Mouse (Mus musculus) naive thymus-derived CD4-positive, alpha-beta T cell, adult 2 months (primary cell): ENCODE data around the gene Srrm2.

Source experiments
- DNase-seq: peaks from one replicate; pipeline ENCODE4 v3.0.0-alpha.2; 2011; ENCODE audit warnings: low read depth

Srrm2 gene

DNA sequence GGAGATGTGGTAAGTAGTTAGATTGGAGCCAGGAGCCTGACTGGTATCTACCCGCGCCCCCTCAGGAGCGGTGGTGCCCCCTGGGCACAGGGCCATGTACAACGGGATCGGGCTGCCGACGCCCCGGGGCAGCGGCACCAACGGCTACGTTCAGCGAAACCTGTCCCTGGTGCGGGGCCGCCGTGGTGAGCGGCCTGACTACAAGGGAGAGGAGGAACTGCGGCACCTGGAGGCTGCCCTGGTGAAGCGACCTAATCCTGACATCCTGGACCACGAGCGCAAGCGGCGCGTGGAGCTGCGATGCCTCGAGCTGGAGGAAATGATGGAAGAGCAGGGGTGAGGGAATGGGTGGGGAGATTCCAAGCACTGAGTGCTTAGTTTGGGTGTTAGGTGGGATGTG lies 16.5 kb downstream of the Srrm2 start:
- DNase-seq, result peak; percentile 56

DNA sequence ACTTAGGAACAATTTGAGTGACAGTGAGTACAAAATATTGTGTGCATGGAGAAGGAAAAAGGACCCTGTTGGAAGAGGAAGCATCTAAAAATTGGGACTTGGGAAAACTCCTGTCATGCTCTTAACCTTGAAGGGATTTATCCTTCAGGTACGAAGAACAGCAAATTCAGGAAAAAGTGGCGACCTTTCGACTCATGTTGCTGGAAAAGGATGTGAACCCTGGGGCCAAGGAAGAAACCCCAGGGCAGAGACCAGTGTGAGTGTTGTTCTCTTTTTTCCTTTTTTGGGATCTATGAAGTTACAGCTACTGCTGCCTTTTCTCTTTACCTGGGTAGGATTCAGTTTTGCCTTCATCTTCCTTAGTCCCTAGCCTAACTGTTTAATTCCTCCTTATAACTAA lies 17.6 kb downstream of the Srrm2 start:
- DNase-seq, result no peak

DNA sequence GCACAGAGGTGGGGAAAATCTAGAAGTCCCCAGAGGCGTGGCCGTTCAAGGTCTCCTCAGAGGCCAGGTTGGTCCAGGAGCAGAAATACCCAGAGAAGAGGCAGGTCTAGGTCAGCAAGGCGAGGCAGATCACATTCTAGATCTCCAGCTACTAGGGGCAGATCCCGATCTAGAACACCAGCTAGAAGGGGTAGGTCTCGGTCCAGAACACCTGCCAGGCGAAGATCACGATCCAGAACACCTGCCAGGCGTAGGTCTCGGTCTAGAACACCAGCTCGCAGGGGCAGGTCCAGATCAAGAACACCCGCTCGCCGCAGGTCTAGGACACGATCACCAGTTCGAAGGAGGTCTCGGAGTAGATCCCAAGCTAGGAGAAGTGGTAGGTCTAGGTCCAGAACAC lies 25.3 kb downstream of the Srrm2 start:
- DNase-seq, result no peak

DNA sequence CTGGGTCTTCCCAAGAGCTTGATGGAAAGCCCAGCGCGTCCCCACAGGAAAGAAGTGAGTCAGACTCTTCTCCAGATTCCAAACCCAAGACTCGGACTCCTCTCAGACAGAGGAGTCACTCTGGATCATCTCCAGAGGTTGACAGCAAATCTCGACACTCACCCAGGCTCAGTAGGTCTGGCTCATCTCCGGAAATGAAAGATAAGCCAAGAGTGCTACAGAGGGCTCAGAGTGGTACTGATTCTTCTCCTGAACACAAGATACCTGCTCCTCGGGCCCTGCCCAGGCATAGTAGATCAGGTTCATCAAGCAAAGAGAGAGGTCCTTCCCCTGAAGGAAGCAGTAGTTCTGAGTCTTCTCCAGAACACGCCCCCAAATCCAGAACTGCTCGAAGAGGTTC lies 28.2 kb downstream of the Srrm2 start:
- no peak for DNase-seq

DNA sequence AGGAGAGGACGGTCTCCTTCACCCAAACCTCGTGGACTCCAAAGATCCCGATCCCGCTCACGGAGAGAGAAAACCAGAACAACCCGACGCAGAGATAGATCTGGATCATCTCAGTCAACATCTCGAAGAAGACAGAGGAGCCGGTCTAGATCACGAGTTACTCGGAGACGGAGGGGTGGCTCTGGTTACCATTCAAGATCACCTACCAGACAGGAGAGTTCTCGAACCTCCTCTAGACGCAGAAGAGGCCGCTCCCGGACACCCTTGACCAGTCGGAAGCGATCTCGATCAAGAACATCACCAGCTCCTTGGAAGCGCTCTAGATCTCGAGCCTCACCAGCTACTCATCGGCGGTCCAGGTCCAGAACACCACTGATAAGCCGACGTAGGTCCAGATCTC lies 28.9 kb downstream of the Srrm2 start:
- DNase-seq, result no peak

DNA sequence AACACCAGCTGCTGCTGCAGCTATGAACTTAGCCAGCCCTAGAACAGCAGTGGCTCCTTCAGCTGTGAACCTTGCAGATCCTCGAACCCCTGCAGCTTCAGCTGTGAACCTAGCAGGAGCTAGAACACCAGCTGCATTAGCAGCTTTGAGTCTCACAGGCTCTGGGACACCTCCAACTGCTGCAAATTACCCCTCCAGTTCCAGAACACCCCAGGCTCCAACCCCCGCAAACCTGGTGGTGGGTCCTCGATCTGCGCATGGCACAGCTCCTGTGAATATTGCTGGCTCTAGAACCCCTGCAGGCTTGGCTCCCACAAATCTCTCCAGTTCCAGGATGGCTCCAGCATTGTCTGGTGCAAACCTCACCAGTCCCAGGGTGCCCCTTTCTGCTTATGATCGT lies 30.4 kb downstream of the Srrm2 start:
- DNase-seq, result no peak

DNA sequence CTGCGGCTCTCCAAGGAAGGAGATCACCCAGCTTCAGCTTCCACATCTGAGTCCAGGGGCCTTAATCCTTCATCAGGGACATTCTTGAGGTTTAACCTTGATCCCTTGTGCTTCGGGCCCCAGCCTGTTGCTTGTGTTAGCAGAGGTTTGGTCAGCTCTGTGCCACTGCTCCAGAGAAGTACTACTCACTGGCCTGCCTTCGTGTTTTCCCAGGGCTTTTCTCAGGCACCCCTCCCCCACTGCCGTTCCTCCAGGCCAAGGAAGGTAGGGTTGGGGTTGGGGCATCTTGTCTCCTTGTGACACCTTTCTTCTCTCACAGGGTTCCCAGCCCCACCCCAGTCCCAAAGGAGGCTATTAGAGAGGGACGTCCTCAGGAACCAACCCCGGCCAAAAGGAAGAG lies 31.8 kb downstream of the Srrm2 start:
- DNase-seq, result no peak

DNA sequence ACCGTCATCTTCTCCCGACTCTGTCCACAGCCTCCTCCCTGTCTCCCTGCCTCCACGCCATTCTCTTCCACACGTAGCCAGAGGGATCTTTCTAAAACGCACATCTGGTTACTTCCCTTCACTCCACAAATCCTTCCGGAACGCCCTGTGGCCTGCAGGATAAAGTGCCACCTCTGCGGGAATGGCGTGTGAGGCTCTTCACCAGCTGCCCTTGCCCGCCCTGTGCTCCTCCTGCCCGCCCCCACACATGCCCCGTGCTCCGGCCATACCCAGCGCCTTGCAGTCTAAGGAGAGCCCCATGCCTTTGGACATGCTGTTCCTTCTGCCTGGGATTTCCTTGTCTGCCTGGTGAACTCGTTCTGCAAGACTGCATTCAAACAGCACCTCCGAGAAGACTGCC lies 32.7 kb downstream of the Srrm2 start:
- DNase-seq, result no peak

DNA sequence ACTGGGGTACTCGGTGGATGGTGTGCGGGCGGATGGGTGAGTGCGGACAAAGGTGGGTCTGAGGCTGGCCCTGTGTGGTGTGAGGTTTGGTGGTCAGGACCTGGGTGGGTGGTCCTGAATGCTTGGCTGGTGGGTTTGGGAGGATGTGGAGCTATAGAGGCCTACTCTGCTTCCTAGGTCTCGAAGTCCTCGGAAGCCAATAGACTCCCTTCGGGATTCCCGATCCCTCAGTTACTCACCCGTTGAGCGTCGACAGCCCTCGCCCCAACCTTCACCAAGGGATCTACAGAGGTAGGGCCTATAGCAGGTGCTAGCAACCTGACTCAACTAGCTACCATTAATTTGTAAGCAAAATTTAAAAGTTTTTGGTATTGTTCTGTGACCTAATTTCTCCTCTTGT lies 33.3 kb downstream of the Srrm2 start:
- no peak for DNase-seq

DNA sequence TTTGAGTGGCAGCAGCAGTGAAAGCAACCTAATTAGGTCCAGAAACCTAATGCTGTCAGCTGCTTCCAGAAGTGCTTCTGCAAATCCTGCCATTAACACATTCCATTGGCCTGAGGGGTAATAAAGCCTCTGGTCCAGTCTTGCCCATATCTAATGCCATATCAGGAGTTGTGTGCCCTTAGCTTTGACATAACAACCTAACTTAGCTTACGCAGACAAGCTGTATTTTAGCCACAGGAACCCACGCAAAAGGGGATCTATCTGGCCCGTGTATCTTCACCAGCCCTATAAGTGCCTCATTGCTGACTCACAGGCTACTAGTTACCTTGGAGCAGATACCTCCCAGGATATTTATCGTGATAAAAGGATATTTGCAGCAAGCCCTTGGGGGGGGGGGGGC lies 35.3 kb downstream of the Srrm2 start:
- DNase-seq, result no peak

DNA sequence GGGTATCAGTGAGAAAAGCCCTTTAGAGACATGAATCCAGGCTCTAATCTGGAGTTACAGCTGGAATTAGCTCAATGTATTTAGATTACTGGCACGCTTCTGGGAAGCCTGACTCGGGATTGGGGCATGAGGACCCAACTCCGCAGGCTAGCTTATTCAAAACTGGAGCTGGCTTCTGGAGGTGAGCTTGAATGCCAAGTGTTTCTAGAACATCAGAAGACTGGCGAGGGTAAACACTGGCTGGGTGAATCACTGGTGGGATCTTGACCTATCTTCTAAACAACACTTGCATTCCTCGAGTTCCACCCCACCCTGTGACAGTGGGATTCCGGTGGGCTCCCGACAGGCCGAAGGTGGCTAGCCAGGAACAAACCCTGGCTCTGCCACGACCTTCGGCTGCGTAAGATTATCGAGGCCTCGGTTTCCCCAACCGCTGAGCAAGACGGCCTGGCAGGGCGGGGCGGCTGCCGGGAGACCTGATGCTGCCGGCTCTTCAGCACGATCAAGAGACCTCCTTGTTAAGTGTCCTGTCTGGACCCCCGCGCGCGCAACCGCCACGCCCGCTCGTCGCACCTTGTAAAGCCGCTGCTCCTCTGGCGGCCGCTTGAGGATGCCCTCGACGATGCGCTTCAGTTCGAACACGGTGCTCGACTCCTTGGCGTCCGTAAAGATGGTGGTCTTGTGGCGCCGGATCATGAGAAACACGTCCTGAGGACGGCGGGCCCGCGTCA lies 38.1 kb downstream of the Srrm2 start:
- DNase-seq, result peak; percentile 72

DNA sequence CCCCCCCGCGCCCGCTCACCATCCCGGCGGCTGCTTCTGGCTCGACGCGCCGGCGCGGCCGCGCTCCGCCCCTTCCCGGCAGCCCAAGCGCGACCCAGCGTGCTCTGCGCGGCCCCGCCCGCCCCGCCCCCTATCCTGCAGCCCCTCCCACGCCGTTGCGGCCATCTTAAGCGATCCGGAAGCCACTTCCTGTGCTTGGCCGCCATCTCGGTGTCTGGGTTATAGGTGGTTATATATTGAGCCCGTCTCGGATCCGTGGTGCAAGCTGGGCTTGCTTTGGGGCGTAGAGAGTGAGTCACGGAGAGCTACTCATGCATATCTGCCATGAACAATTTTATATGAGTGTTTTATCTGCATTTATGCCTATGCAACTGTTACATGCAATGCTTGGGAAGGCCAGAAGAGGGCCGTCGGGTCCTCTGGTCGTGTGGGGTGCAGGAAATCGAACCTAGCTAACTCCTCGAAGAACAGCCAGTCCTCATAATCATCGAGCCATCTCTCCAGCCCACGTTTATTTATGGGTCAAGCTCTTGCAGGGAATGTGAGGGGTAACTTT lies 38.8 kb downstream of the Srrm2 start, which contains the start of gene Elob:
TSS of gene Elob (minus strand) at position 73 of the 556 bp plus-strand sequence.
- peak; percentile 92 for DNase-seq

DNA sequence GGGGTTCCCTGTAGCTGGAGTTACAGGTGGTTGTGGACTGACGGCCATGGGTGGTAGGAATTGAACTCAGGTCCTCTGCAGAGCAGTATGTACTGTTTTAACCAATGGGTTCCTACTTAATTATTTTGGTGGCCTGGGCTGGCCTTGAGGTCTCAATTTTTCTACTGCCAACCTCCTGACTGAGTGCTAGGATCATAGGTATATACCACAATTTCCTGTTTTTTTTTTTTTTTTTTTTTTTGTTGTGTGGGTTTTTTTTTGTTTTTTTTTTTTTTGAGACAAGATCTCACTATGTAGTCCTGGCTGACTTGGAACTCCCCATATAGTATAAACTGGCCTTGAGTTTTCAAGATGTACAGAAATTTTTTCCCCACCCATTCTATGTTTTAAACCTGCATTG lies 40.9 kb downstream of the Srrm2 start:
- no peak for DNase-seq

DNA sequence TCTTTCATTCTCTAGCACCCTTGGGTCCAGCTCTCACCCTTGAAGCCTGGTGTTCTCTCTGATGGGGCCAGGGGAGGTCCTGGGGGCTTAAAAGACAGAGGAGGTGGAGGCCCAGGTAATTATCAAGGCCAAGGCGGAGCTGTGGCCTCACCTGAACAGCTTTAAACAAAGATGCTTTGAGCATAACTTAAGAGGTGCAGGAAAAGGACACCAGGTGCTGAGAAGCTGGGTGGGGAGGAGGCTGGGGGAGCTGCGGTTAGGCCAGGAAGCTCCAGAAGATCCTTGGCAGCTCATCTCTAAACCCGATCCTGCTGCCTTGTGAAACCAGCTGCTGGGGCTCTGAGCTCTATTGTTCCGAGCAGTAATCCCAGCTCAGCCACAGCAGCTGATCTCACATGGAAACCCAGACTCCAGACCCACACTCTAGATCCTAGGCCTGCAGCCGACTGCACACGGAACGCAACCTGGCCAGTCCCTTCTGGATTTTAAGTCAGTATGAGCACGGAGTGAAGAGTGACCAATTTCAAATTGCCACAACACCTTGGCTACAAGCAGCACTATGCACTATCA lies 45.8 kb downstream of the Srrm2 start, which contains the start of gene Prss33:
TSS of gene Prss33 (minus strand) at position 51 of the 570 bp plus-strand sequence.
- no peak for DNase-seq

DNA sequence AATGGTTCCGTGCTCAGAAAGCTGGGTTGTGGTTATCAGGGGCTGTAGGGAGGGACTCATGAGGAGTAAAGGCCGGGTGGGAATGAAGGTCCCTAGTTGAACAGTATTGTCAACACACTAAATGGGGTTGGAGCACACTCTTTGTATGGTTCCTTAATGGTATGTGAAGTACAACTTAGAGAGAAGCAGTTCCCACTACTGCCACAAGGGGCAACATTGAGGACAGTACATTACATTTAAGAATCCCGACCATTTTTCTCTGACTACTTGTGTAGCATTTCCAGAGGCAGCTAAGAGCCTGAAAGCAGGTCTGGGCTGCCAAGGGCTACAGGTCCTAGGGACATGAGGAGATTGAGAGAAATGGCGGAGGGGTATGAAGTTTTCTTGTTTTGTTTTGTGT lies 50.8 kb downstream of the Srrm2 start:
- DNase-seq, result peak; percentile 88

DNA sequence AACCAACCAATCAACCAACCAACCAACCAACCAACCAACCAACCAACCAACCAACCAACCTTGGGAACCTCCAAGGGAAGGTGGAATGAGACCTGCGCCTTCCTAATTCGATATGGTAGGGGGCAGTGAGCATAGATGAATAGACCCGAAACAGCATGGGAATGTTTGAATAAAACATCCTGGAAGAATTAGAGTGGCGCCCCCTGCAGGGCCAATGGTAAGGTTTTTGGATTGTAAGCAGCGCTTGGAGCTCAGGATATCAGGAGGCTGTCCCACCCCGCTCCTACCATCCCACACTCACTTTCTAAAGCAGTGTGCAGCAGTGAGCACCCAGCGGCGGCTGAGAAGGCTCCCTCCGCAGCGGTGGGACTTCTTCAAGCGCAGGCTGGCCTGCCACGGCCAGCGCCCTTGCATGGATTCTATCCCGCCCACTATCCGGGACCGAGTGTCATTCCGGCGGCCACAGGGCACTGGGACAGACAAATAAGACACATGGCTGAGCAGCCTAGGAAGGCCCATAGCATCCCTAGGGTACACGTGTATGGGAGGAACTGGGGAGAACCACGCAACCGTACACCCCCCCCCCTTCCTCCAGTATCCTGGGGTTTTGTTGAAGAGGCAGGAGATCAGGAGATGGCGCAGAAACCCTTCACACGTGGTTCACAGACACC lies 52.9 kb downstream of the Srrm2 start:
- DNase-seq, result peak; percentile 57

DNA sequence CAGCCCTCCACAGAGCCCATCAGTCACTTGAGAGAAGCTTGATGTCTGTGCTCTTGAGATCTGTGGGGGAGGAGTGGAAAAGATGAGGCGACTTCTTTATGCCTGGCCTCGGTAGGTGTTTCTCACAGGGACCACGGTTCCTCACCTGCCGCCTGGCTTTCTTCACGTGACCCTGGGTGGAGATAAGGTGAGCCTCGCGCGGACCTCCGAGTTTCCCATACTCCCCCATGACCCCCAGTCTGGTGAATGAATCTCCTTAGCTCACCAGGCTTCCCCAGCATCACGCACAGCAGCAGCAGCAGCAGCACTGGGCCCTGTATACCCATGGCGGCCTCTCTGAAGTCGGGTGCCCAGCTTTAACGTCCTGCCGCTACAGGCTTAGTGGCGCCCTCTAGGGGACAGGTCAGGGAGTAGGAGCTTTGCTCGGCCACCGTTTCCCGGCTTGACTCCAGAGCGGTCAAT lies 53.5 kb downstream of the Srrm2 start, which contains the start of the genes Prss32 and Prss41:
TSS of gene Prss32 (plus strand) at position 44 of the 462 bp plus-strand sequence.
TSS of gene Prss41 (minus strand) at position 361 of the 462 bp plus-strand sequence.
- peak; percentile 83 for DNase-seq

DNA sequence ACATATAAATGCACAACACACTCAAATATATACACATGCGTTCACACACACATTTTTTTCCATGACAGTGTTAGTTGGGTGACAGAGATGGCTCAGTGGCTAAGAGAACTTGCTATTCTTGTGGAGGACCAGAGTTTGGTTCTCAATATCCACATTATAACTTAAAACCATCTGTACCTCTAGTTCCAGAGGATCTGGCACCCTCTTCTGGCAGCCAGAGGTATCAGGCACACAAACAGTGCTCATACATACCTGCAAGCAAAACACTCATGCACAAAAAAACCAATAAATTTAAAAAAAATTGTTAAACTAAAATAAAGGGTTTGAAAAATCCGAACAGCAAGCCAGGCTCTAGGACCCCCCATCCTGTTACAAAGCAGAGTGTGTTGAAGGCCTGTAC lies 59.7 kb downstream of the Srrm2 start:
- no peak for DNase-seq

DNA sequence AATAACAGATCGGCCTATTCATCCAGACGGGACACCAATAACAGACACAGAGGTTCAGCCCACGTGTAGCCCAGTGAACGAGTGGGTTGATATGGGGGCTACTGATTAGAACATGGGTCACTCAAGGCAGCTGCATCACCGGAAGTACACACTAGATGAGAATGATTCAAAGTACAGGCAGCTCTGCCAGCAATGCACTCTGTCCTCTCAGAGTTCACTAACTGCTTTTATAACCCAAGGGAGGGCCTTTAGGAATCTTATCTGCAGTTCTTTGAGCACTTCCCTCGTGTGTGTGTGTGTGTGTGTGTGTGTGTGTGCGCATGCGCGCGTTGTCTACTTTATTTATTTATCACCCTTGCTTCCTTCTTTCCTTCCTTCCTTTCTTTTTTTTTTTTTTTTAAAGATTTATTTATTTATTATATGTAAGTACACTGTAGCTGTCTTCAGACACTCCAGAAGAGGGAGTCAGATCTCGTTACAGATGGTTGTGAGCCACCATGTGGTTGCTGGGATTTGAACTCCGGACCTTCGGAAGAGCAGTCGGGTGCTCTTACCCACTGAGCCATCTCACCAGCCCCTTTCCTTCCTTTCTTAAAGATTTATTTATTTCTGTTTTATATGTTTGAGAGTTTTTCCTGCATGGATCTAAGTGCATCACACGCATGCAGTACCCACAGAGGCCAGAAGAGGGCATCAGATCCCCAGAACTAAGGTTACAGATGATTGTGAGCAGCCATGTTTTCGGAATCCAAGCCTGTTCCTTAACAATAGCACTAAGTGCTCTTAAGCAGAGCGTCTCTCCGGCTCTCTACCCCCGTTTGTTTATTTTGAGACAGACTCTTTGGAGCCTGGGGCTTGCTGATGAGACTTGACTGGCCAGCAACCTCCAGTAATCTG lies 60.8 kb downstream of the Srrm2 start:
- DNase-seq, result peak; percentile 79

DNA sequence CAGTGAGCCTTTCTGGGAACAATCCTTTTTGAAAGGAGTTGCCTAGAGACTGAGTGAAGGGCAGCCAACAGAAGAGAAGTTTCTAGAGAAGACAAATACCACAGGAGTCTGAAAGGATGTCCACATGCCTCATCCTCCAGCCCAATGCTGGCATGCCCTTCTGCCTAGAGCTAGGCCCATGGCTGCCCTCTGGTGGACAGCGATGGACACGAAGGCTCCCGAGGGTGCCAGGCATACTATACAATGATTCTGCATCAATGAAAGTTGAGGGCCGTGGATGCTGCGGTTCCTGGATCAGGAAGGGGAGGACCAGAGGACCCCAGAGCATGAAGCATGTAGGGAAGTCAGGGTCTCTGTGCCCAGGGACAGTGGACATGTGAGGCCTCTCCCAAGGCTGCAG lies 63.0 kb downstream of the Srrm2 start:
- peak; percentile 59 for DNase-seq

DNA sequence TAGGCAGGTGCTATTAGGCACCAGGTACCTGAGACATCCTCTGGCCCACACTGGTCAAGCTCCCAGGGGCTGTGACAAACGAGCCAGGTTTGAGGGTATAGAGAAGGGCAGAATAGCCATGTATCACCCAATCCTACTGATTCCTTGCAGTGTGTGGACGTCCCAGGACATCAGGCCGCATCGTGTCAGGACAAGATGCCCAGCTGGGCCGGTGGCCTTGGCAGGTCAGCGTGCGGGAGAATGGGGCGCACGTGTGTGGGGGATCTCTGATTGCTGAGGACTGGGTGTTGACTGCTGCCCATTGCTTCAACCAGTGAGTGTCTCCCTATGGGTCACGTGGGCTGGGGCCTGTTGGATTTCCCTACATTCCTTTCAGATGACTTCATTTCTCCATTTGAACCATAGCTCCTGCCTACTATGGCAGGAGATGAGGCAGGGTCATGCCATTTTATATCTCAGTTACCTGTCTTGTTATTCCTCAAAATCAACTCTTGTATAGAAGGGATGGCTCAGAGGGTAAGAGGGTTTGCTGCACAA lies 64.0 kb downstream of the Srrm2 start:
- no peak for DNase-seq
